Mouse (Mus musculus) kidney, embryonic 16.5 days (tissue): ENCODE data around the gene Tjap1. TPM values are rescaled to one million over a fixed set of nuclear protein-coding genes. Genes with fewer than 3 reads are reported as not detected.

Source experiments
- ATAC-seq: fragments of 200-750 bp; cut with Nextera tagmentation; 2 replicates; pipeline ENCODE4 v1.8.0; 2017; ENCODE audit warnings: moderate TSS enrichment; ENCODE audit not compliant: low FRiP score, low TSS enrichment
- H3K27ac ChIP-seq: fragments of 300-500 bp; sonication (generic); 2 replicates; pipeline ENCODE4 v1.5.1; 2014; ENCODE audit warnings: low read length
- H3K27me3 ChIP-seq: fragments of 300-500 bp; sonication (generic); 2 replicates; pipeline ENCODE4 v1.6.1; 2014; ENCODE audit warnings: low read length, control low read depth, mixed read lengths; ENCODE audit not compliant: insufficient read depth
- H3K36me3 ChIP-seq: fragments of 300-500 bp; sonication (generic); 2 replicates; pipeline ENCODE4 v1.6.1; 2014; ENCODE audit warnings: low read length, control low read depth, mixed read lengths; ENCODE audit not compliant: insufficient read depth
- H3K4me1 ChIP-seq: fragments of 300-500 bp; sonication (generic); 2 replicates; pipeline ENCODE4 v1.6.1; 2014; ENCODE audit warnings: low read length, control low read depth, mixed read lengths; ENCODE audit not compliant: insufficient read depth
- H3K4me2 ChIP-seq: fragments of 300-500 bp; sonication (generic); replicated peaks from 2 replicates; pipeline ENCODE4 v1.6.1; 2014; ENCODE audit warnings: low read depth, low read length
- H3K4me3 ChIP-seq: fragments of 300-500 bp; sonication (generic); 2 replicates; pipeline ENCODE4 v1.5.1; 2014; ENCODE audit warnings: mild to moderate bottlenecking, low read length
- H3K9ac ChIP-seq: fragments of 300-500 bp; sonication (generic); replicated peaks from 2 replicates; pipeline ENCODE4 v1.6.1; 2014; ENCODE audit warnings: low read length
- H3K9me3 ChIP-seq: fragments of 300-500 bp; sonication (generic); 2 replicates; pipeline ENCODE4 v1.6.1; 2016; ENCODE audit warnings: low read length, control low read depth
- WGBS: fragments of 180-500 bp; shearing (Covaris S2); extraction: QIAGEN DNeasy Blood & Tissue Kit; methylation state at CpG from one replicate; pipeline ENCODE4 v1.1.7; 2014; 5-methylcytosine and 5-hydroxymethylcytosine counted together
- polyA plus RNA-seq: library from polyadenylated mRNA; unstranded; fragments of >200 nt; fragmentation: Nextera tagmentation; extraction: Ambion mirVana; gene quantifications from 2 replicates; pipeline ENCODE4 v1.2.1, GENCODE M21; 2015

Tjap1 gene
- polyA plus RNA-seq, 1 experiment from 2014 or later: 49.8 TPM

- Histone ChIP-seq H3K4me2 (no peak overlapping the region), H3K36me3 (peaks cover 49% of the 10 kb centered on the region), H3K9ac (no peak overlapping the region), H3K9me3 (no peaks in the 10 kb centered on the region), H3K4me3 (no peak overlapping the region), H3K4me1 (peaks cover 7% of the 10 kb centered on the region), H3K27me3 (peaks cover 14% of the 10 kb centered on the region), H3K27ac (no peak overlapping the region)
- 72% methylated on average over 30 of the region's 30 CpGs for WGBS
- ATAC-seq: no peak
These were observed 24.4 kb downstream of the Tjap1 start for GRCm38 (mm10) chr17:46258279-46259053.

- H3K27ac ChIP-seq: no peak overlapping the region
- WGBS: 22% methylated on average over 6 of the region's 6 CpGs
- ATAC-seq: no peak
- H3K36me3 ChIP-seq: peaks cover 52% of the 10 kb centered on the region
- H3K27me3 ChIP-seq: peaks cover 14% of the 10 kb centered on the region
- H3K4me2 ChIP-seq: no peak overlapping the region
- H3K4me1 ChIP-seq: peaks cover 15% of the 10 kb centered on the region
- H3K9ac ChIP-seq: no peak overlapping the region
- no peaks in the 10 kb centered on the region for H3K9me3 ChIP-seq
- H3K4me3 ChIP-seq: no peak overlapping the region
These were observed 27.7 kb downstream of the Tjap1 start for GRCm38 (mm10) chr17:46255147-46255546.

- under 1% methylated on average over 40 of the region's 54 CpGs for WGBS
These were observed 28.7 kb downstream of the Tjap1 start for GRCm38 (mm10) chr17:46254106-46254505.

GRCm38 (mm10) chr17:46253452-46254084 is 29.3 kb downstream of the Tjap1 start, which contains the start of gene Lrrc73:
Lrrc73 (plus strand) TSS chr17:46253531.
- peak within 1 kb of the TSS; percentile 100 for H3K4me2 ChIP-seq
- H3K4me1 ChIP-seq: peaks cover 25% of the 10 kb centered on the region
- peak within 1 kb of the TSS; percentile 73 for H3K9ac ChIP-seq
- no peak within 1 kb of the TSS for H3K27ac ChIP-seq
- H3K36me3 ChIP-seq: peaks cover 44% of the 10 kb centered on the region
- H3K9me3 ChIP-seq: no peaks in the 10 kb centered on the region
- H3K4me3 ChIP-seq: peak within 1 kb of the TSS; percentile 70
- peak; percentile 81 for ATAC-seq
- 2% methylated on average over 45 of the region's 48 CpGs for WGBS
- H3K27me3 ChIP-seq: peaks cover 14% of the 10 kb centered on the region

More at GRCm38 (mm10) chr17:46254106-46254505, 28.7 kb downstream of the Tjap1 start:
- ATAC-seq: peak; percentile 16; the same call in 1 of the 2 replicates
- Histone ChIP-seq H3K4me1 (peaks cover 20% of the 10 kb centered on the region), H3K4me2 (peak overlapping the region; percentile 100), H3K36me3 (peaks cover 49% of the 10 kb centered on the region), H3K4me3 (peak overlapping the region; percentile 70), H3K27ac (no peak overlapping the region), H3K9ac (peak overlapping the region; percentile 73), H3K9me3 (no peaks in the 10 kb centered on the region), H3K27me3 (peaks cover 14% of the 10 kb centered on the region)

- Histone ChIP-seq H3K9me3 (no peaks in the 10 kb centered on the region), H3K4me2 (peak overlapping the region; percentile 100), H3K27me3 (peaks cover 14% of the 10 kb centered on the region), H3K4me3 (peak overlapping the region; percentile 70), H3K36me3 (peaks cover 36% of the 10 kb centered on the region), H3K9ac (peak overlapping the region; percentile 73; the same call in 1 of the 2 replicates), H3K27ac (no peak overlapping the region), H3K4me1 (peaks cover 25% of the 10 kb centered on the region)
- 61% methylated on average over 14 of the region's 14 CpGs for WGBS
- ATAC-seq: no peak
These were observed 30.0 kb downstream of the Tjap1 start for GRCm38 (mm10) chr17:46252571-46253451.

GRCm38 (mm10) chr17:46251174-46251573 is 31.7 kb downstream of the Tjap1 start:
- Histone ChIP-seq H3K36me3 (peaks cover 31% of the 10 kb centered on the region), H3K9me3 (no peaks in the 10 kb centered on the region), H3K4me3 (no peak overlapping the region), H3K27ac (no peak overlapping the region), H3K4me1 (peaks cover 35% of the 10 kb centered on the region), H3K4me2 (no peak overlapping the region), H3K9ac (no peak overlapping the region), H3K27me3 (peaks cover 14% of the 10 kb centered on the region)
- WGBS: 71% methylated on average over 7 of the region's 7 CpGs
- no peak for ATAC-seq

- Histone ChIP-seq H3K9me3 (no peaks in the 10 kb centered on the region), H3K27me3 (no peaks in the 10 kb centered on the region), H3K4me3 (peak overlapping the region; percentile 77), H3K4me1 (peaks cover 25% of the 10 kb centered on the region), H3K9ac (peak overlapping the region; percentile 88), H3K4me2 (peak overlapping the region; percentile 89), H3K27ac (peak overlapping the region; percentile 51), H3K36me3 (peaks cover 61% of the 10 kb centered on the region)
- WGBS: under 1% methylated on average over 36 of the region's 37 CpGs
- ATAC-seq: peak; percentile 30; the same call in 1 of the 2 replicates
These were observed 34.7 kb downstream of the Tjap1 start for GRCm38 (mm10) chr17:46248189-46248522.

- Histone ChIP-seq H3K4me1 (peaks cover 21% of the 10 kb centered on the region), H3K36me3 (peaks cover 66% of the 10 kb centered on the region)
- peak; percentile 90 for ATAC-seq
These were observed 35.2 kb downstream of the Tjap1 start, which contains the start of the genes Polr1c and Yipf3 for GRCm38 (mm10) chr17:46247512-46248188. Polr1c (minus strand) TSS chr17:46248054. Yipf3 (plus strand) TSS chr17:46248080.

GRCm38 (mm10) chr17:46244579-46244978 is 38.2 kb downstream of the Tjap1 start:
- Histone ChIP-seq H3K4me3 (no peak overlapping the region), H3K27ac (no peak overlapping the region)

More at GRCm38 (mm10) chr17:46247512-46248188, 35.2 kb downstream of the Tjap1 start, which contains the start of the genes Polr1c and Yipf3:
- no peaks in the 10 kb centered on the region for H3K27me3 ChIP-seq
- peak within 1 kb of the TSS; percentile 77 for H3K4me3 ChIP-seq
- WGBS: under 1% methylated on average over 53 of the region's 53 CpGs
- H3K27ac ChIP-seq: peak within 1 kb of the TSS; percentile 51
- peak within 1 kb of the TSS; percentile 89 for H3K4me2 ChIP-seq
- H3K9ac ChIP-seq: peak within 1 kb of the TSS; percentile 88
- H3K9me3 ChIP-seq: no peaks in the 10 kb centered on the region

More at GRCm38 (mm10) chr17:46244579-46244978, 38.2 kb downstream of the Tjap1 start:
- Histone ChIP-seq H3K9ac (no peak overlapping the region), H3K4me1 (peaks cover 20% of the 10 kb centered on the region), H3K4me2 (no peak overlapping the region), H3K27me3 (no peaks in the 10 kb centered on the region), H3K9me3 (no peaks in the 10 kb centered on the region), H3K36me3 (peaks cover 63% of the 10 kb centered on the region)
- WGBS: 69% methylated on average over 10 of the region's 10 CpGs
- no peak for ATAC-seq
